Mouse (Mus musculus): ENCODE results near the gene Skap1.

The Skap1 gene

DNA sequence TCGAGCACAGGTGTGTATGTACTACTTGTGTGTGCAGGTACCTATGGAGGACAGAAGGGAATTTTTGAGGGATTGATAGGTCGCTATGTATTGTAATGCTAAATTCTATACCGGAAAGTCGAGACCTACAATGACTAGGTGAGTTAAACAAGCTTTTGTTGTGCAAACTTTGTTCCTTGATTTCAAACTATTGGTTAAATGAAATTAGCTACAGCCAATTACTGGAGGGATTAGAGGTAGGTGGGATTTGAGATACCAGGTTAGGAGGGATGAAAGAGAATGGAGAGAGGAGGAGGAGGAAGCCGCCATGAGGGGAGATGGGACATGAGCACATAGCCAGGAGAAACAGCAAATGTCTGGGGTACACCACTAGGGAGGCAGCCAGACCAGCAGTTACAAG lies 315.9 kb downstream of the Skap1 start:
- no peak for DNase-seq (ENCODE audit: low spot score in 2 of 2)

DNA sequence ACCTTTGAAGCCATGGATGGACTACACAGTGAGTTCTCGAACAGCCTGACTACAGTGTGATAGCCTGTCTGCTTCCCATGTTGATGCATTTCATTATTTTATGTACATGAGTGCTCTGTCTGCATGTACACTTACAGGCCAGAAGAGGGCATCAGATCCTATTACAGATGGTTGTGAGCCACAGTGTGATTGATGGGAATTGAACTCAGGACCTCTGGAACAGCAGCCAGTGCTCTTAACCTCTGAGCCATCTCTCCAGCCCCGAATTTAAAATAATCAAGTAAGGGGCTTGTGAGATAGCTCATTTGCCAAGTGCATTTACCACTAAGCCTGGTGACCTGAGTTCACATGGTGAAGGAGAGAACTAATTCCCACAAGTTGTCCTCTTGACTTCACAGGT lies 317.0 kb downstream of the Skap1 start:
- no peak for DNase-seq (ENCODE audit: low spot score in 2 of 2)

DNA sequence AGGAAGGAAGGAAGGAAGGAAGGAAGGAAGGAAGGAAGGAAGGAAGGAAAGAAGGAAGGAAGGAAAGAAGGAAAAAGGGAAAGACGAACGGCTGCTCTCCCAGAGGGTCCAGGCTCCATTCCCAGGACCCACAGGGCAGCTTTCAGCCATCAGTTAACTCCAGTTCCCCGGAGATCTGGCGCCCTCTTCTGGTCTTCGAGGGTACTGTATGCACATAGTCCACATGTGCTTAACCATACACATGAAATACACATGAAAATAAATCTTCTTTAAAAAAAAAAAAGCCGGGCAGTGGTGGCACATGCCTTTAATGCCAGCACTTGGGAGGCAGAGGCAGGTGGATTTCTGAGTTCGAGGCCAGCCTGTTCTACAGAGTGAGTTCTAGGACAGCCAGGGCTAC lies 320.5 kb downstream of the Skap1 start:
- peak; percentile 49 to 51 for DNase-seq (ENCODE audit: low spot score in 2 of 2)

DNA sequence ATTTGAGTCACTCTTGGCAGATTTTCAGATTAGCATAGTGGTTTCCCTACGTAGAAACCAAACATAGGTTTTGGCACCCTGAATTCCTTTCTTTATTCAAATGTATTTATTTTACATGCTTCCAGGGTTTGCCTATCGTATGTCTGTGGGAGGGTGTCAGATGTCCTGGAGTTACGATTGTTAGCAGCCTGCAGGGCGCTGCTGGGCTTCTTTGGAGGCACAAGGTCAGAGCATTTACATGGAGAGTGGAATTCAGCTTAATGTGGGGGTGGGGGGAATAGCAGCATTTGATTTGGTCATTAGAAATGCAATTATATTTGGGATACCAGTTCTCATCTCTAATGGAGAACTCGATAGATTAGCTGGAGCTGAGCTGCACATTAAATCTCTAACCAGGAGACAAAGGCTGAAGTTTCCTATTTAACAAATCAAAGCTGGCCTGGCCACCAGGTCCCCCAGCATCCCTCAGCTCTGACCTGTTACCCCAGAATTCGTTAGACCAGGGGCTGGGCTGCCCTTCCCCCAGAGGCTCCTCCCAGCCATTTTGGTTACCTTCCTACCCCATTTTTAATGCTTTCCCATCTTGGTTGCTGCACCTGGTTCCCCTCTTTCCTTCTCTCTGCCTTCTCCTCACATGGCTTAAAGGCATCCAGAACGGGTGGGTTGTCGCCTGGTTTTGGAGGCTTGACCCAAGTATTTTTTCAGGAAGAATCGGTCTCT lies 322.5 kb downstream of the Skap1 start:
- no peak for DNase-seq (ENCODE audit: low spot score in 2 of 2)

DNA sequence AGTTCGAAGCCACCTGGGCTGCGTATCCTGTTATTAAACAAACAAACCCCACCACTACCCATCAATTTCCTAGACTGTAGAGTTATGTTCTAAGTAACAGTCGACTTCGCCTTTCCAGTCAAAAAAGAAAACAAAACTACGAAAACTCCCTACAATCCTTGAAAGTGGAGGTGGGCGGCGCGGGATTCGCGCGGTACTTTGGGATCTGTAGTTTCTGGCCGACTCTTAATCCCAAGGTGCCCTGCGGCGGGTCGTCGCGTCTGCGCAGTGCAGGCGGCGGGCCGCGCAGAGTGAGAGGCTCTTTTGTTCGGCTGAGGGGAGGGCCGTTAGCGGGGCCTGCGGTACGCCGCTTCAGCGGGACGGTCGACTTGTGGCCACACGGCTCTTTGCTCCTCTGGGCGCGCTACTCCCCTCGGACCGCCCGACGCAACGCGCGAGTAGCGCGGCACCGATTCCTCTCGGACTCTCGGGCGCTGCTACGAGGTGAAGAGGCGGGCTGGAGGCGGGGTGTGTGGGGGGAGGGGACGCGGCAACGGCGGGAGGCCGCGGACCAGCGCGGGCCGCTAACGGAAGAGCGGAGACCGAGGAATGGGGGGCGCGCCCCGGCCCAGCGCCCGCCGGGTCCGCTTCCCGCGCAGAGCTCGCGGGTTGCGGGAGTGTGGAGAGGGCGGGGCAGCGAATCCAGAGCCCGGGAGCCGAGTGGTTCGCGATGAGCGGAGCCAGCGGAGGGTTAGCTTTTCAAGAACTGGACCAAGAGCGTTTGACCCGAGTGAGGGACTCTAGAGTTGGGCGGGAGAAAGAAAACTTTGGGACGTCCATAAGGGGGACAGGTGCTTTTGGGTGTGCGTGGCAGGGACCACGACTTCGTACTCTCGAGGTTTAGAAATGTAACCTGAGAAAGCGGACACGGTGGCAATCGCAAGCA lies 324.7 kb downstream of the Skap1 start, which contains the start of gene Cbx1:
Cbx1 (plus strand) TSS at position 257 of the 925 bp plus-strand sequence.
- DNase-seq (ENCODE audit: low spot score in 2 of 2): peak; percentile 90 to 91

DNA sequence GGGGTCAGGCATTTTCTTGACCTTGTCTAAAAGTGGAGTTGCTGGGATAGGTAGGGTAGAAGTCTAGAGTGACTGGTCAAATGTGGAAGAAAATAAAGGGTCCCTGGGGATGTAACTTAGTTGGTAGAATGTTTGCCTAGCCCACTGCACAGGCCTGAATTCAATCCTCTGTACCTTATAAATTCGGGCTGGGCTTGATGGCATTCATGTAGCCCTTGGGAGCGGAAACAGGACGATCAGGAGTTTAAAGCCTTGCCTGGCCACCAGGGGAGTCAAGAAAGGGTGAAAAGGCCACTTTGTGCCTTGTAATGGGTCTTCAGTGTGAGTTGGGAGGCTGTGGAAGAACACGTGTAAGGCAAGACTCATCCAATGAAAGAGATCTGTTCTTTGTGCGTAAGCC lies 325.6 kb downstream of the Skap1 start:
- DNase-seq (ENCODE audit: low spot score in 2 of 2): no peak

DNA sequence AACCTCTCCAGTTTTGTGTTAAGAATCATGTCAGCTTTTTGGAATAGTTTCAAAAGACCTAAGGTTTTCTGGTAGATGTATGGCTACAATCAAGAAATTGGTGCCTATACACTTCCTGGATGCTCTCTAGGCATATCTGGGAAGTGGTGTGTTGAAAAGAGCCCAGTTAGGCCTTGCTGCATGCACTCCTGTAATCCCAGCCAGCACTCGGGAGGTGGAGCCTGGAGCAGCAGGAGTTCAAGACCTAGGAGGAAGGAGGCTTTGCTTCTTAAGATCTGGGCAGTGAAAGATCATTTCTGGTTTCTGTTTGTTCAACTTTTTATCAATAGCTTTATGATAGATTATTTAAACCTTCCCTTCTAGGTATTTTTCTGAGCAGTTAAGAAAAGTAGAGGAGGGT lies 326.3 kb downstream of the Skap1 start:
- no peak for DNase-seq (ENCODE audit: low spot score in 2 of 2)

DNA sequence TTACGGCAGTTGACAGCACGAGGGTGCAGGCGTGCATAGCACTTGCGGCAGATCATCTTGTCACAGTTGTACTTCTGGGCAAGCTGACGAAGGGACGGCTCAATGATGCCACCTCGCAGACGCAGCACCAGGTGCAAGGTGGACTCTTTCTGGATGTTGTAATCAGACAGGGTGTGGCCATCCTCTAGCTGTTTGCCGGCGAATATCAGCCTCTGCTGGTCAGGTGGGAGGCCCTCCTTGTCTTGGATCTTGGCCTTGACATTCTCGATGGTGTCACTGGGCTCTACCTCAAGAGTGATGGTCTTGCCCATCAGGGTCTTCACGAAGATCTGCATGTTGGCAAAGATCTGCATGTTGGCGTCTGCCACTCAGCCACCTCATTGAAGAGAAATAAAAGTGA lies 331.1 kb downstream of the Skap1 start:
- no peak for DNase-seq (ENCODE audit: low spot score in 2 of 2)

DNA sequence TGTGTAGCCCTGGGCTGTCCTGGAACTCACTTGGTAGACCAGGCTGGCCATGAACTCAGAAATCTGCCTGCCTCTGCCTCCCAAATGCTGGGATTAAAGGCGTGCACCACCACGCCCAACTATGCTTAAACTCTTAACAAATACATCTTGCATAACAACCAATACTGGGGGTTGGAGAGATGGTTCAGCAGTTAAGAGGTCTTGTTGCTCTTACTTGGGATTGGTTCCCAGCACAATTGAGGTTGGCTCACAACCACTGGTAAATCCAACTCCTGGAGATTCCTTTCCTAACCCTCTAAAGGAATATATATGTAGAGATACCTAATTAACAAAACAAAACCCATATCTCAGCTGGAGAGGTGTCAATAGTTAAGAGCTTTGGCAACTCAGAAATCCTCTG lies 331.7 kb downstream of the Skap1 start:
- no peak for DNase-seq (ENCODE audit: low spot score in 2 of 2)

DNA sequence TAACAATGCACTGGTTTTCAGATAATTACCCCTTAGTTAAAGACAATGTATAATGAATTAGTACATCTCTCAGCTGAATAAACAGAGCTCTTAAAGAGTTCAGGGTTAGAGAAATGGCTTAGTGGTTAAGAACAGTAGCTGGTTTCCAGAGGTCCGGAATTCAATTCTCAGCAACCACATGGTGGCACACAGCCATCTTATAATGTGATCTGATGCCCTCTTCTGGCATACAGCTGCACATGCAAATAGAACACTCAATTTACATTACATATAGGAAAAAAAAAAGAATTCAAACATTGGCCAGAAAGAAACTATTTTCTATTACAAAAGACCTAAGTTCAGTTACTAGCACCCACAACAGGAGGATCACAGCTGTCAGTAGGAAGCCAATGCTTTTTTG lies 332.2 kb downstream of the Skap1 start:
- no peak for DNase-seq (ENCODE audit: low spot score in 2 of 2)

DNA sequence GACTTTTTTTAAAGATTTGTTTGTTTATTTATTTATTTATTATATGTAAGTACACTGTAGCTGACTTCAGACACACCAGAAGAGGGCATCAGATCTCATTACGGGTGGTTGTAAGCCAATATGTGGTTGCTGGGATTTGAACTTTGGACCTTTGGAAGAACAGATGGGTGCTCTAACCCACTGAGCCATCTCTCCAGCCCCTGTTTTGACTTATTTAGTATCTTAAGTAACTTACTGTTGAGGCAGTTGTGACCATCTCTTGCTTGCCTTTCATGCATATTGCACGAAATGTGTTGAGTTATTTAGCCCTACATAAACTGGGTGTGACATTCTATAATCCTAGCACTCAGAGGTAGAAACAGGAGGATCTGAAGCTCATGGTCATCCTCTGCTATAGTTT lies 335.1 kb downstream of the Skap1 start:
- no peak for DNase-seq (ENCODE audit: low spot score in 2 of 2)

DNA sequence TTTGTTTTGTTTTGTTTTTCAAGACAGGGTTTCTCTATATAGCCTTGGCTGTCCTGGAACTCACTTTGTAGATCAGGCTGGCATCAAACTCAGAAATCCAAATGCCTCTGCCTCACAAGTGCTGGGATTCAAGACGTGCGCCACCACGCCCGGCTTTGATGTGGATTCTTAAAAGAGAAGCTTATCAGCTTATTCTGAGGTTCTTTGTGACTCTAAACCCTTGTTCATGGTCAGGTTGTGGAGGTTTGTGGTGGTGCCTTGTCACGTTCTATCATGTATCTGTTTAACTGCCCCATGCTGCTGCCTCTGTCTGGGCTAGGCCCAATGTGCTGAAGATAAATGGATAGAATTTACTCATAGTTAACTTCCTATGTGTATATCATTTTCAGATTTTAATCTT lies 341.2 kb downstream of the Skap1 start:
- no peak for DNase-seq (ENCODE audit: low spot score in 2 of 2)

DNA sequence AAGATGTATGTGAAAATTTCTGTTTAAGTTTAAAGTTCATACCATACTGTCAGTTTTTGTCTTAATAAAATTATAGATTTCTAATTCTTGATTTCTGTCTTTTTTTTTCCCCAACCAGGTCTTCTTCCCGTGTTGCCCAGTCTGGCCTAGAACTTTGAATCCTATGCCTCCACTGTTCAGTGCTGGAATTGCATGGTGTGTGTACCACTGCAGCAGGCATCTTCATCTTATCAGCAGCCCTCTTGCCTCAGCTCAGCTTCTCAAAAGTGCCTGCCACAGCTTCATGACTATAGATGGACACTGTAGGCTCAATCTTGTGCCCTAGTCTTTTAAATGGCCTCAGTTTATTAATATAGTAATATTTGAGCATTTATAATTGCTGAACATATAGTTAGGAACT lies 343.7 kb downstream of the Skap1 start:
- no peak for DNase-seq (ENCODE audit: low spot score in 2 of 2)

Measured in urinary bladder, postnatal 36 days (tissue).